Comparison of ENCODE assay signal across 8 mouse cellular contexts in genomic region chr7:89632342-89633251, GRCm38 (mm10). TPM values are rescaled to one million over a fixed set of nuclear protein-coding genes. Genes with fewer than 3 reads are reported as not detected.
A peak's percentile ranks its signal among the peaks of the same experiment; 100 is the strongest.
DNase-seq lines count a peak whose midpoint lies in the region; ATAC-seq and TF ChIP-seq lines count a peak whose summit lies in the region.

Gene Me3 (plus strand): TSS chr7:89632392.

- 4% methylated on average over 49 of the region's 49 CpGs for WGBS in forebrain, embryonic 12.5 days
- WGBS in heart, embryonic 14.5 days, result 7% methylated on average over 49 of the region's 49 CpGs
- WGBS in liver, adult 2 months, result 6% methylated on average over 49 of the region's 49 CpGs

- H3K4me1 ChIP-seq in E14TG2a.4 (replicated peaks; ENCODE audit: low read depth, low read length), result peaks cover 6% of the 10 kb centered on the region; the same call in 1 of the 2 replicates
- H3K4me1 ChIP-seq in forebrain, embryonic 12.5 days, result peaks cover 22% of the 10 kb centered on the region
- H3K4me1 ChIP-seq in heart, embryonic 14.5 days (ENCODE audit: control insufficient read depth in 2 of 2, insufficient read depth in 2 of 2, low read length in 2 of 2), result peaks cover 4 to 14% of the 10 kb centered on the region in 2 experiments; a peak in 3 of 4 replicates
- H3K4me1 ChIP-seq in liver, adult 2 months (ENCODE audit: control insufficient read depth, insufficient read depth, low read length), result no peaks in the 10 kb centered on the region; the same call in 1 of the 2 replicates

- peak within 1 kb of the TSS; percentile 81 for H3K4me3 ChIP-seq in E14TG2a.4 (replicated peaks; ENCODE audit: low read length)
- H3K4me3 ChIP-seq in forebrain, embryonic 12.5 days (replicated peaks), result peak within 1 kb of the TSS; percentile 68
- H3K4me3 ChIP-seq in heart, embryonic 14.5 days (ENCODE audit: control insufficient read depth in 1 of 2, insufficient read depth in 1 of 2, low read depth in 1 of 2, low read length in 2 of 2), result peak within 1 kb of the TSS; percentile 68 to 76
- H3K4me3 ChIP-seq in liver, adult 2 months (ENCODE audit: insufficient read depth, low read depth, low read length), result peak within 1 kb of the TSS; percentile 62

- H3K9ac ChIP-seq in forebrain, embryonic 12.5 days, result peak within 1 kb of the TSS; percentile 66
- H3K9ac ChIP-seq in heart, embryonic 14.5 days (ENCODE audit: low read length), result peak within 1 kb of the TSS; percentile 83
- H3K9ac ChIP-seq in liver, adult 2 months (ENCODE audit: low read depth, low read length), result peak within 1 kb of the TSS; percentile 49

- peak within 1 kb of the TSS; percentile 96 for H3K4me2 ChIP-seq in forebrain, embryonic 12.5 days
- peak within 1 kb of the TSS; percentile 98 for H3K4me2 ChIP-seq in heart, embryonic 14.5 days (ENCODE audit: low read length)

- ATAC-seq in forebrain, embryonic 12.5 days (ENCODE audit: low FRiP score), result peak; percentile 77
- ATAC-seq in heart, embryonic 14.5 days (ENCODE audit: insufficient number of reproducible peaks, insufficient read depth, low FRiP score, low read depth), result peak; percentile 67; the same call in 1 of the 2 replicates

- TF ChIP-seq CTCF in E14TG2a.4 (conservative IDR thresholded peaks at IDR 0.05; ENCODE audit: low read length), result no peak
- no peak for TF ChIP-seq CTCF in brain, embryonic 14.5 days (IDR thresholded peaks at IDR 0.05; ENCODE audit: borderline replicate concordance, extremely low read depth, insufficient read depth, insufficient read length)
- no peak for TF ChIP-seq CTCF in liver, adult 2 months (IDR thresholded peaks at IDR 0.05; ENCODE audit: low read depth, low read length)

- no peak for TF ChIP-seq POLR2A in brain, embryonic 14.5 days (IDR thresholded peaks at IDR 0.05; ENCODE audit: borderline replicate concordance, extremely low read depth, insufficient read depth, insufficient read length, poor library complexity, severe bottlenecking)
- no peak for TF ChIP-seq POLR2A in liver, adult 2 months (IDR thresholded peaks at IDR 0.05; ENCODE audit: extremely low read depth, insufficient read depth, low read length)

- H3K79me2 ChIP-seq in liver, adult 2 months (ENCODE audit: control insufficient read depth, insufficient read depth, low read length), result no peaks in the 10 kb centered on the region

- peak; percentile 54 for DNase-seq in brain, embryonic 14.5 days (ENCODE audit: low read depth)
- peak; percentile 83 for DNase-seq in kidney, postnatal 10 days
- DNase-seq in liver, adult 2 months (ENCODE audit: extremely low read depth, low read depth, low spot score), result peak; percentile 18
- DNase-seq in neural tube, embryonic 10.5 days (ENCODE audit: extremely low spot score, low spot score), result peak; percentile 59
- peak; percentile 45 to 60 for DNase-seq in urinary bladder, postnatal 36 days (ENCODE audit: low spot score in 2 of 2)

- peaks cover 36% of the 10 kb centered on the region for H3K27me3 ChIP-seq in E14TG2a.4 (ENCODE audit: insufficient read depth, low read length)
- H3K27me3 ChIP-seq in forebrain, embryonic 12.5 days, result 0 out of 2 replicates have a peak, but pooled peaks cover 20% of the 10 kb centered on the region
- H3K27me3 ChIP-seq in heart, embryonic 14.5 days (ENCODE audit: control insufficient read depth, insufficient read depth, low read length), result no peaks in the 10 kb centered on the region; the same call in 1 of the 2 replicates
- no peaks in the 10 kb centered on the region for H3K27me3 ChIP-seq in liver, adult 2 months (ENCODE audit: control insufficient read depth, insufficient read depth, low read length)

- H3K27ac ChIP-seq in forebrain, embryonic 12.5 days, result no peak within 1 kb of the TSS
- peak within 1 kb of the TSS in 1 of 2 experiments; percentile 47; a peak in 1 of 4 replicates for H3K27ac ChIP-seq in heart, embryonic 14.5 days (replicated peaks in 1 of 2; ENCODE audit: control insufficient read depth in 1 of 2, insufficient read depth in 1 of 2, low read depth in 2 of 2, low read length in 2 of 2)
- H3K27ac ChIP-seq in liver, adult 2 months (replicated peaks; ENCODE audit: insufficient read depth, low read depth, low read length), result no peak within 1 kb of the TSS

- H3K9me3 ChIP-seq in E14TG2a.4 (ENCODE audit: low read length), result no peaks in the 10 kb centered on the region
- H3K9me3 ChIP-seq in forebrain, embryonic 12.5 days, result no peaks in the 10 kb centered on the region
- no peaks in the 10 kb centered on the region for H3K9me3 ChIP-seq in heart, embryonic 14.5 days (ENCODE audit: control insufficient read depth, low read length)

- no peaks in the 10 kb centered on the region for H3K36me3 ChIP-seq in E14TG2a.4 (ENCODE audit: insufficient read depth, low read length)
- no peaks in the 10 kb centered on the region for H3K36me3 ChIP-seq in forebrain, embryonic 12.5 days (replicated peaks)
- H3K36me3 ChIP-seq in heart, embryonic 14.5 days (ENCODE audit: control insufficient read depth, insufficient read depth, low read length), result no peaks in the 10 kb centered on the region
- H3K36me3 ChIP-seq in liver, adult 2 months (ENCODE audit: control insufficient read depth, insufficient read depth, low read length), result no peaks in the 10 kb centered on the region

RNA-seq across cellular contexts. Expression of gene Me3, which starts in this region (rescaled TPM):
- polyA plus RNA-seq in brain, embryonic 14.5 days (2012; rRNA removed), result 2.0 and 3.7 TPM in 2 replicates
- polyA plus RNA-seq in forebrain, embryonic 12.5 days (2016; fragmentation: Nextera tagmentation; extraction: Ambion mirVana), result 0.97 and 1.2 TPM in 2 replicates
- polyA plus RNA-seq in heart, embryonic 14.5 days (2014; fragmentation: Nextera tagmentation; extraction: Ambion mirVana), result 6.5 and 6.7 TPM in 2 replicates
- total RNA-seq in liver, adult 2 months (2014; rRNA removed), result 0.20 and 0.28 TPM in 2 replicates
- polyA plus RNA-seq in liver, adult 2 months (2012; rRNA removed), result 0.06 and 0.20 TPM in 2 replicates

Comparison
In these comparisons a context has a peak if more than half of its experiments do, and no peak if none do; other contexts are left out.
1. Peak in DNase-seq, H3K4me3 ChIP-seq and H3K9ac ChIP-seq in liver, adult 2 months; RNA of the gene not detected or under 1 TPM.
2. DNase-seq: peak in every context shown above with its lines; median percentile 83 in kidney, postnatal 10 days; 59 in neural tube, embryonic 10.5 days; 54 in brain, embryonic 14.5 days; 52 in urinary bladder, postnatal 36 days; 18 in liver, adult 2 months.